Mouse (Mus musculus): ENCODE measurements around the gene Sgsm1. TPM values are rescaled to one million over a fixed set of nuclear protein-coding genes. Genes with fewer than 3 reads are reported as not detected.

Sgsm1 gene
- polyA plus RNA-seq, 1 experiment: not detected

DNA sequence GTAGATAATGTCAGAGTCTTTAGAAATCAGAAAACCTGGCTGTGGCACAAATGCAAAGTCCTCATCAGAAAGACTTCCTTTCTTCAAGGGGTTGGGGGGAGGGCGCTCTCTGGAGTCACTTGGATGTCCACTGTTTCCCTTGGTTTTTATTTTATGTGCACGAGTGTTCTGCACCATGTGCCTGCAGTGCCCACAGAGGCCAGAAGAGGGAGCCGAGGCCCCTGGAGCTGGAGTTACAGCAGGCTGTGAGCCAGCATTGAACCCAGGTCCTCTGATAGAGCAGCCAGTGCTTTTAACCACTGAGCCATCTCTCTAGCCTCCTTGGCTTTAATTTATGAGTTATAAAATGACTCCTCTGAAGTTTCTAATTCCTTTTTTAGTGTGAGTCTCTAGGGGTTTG, 40.5 kb downstream of the Sgsm1 start:
- TF ChIP-seq POLR2A (IDR thresholded peaks at IDR 0.05; ENCODE audit: borderline replicate concordance, control insufficient read depth, low read depth, low read length) (no peak), CTCF (IDR thresholded peaks at IDR 0.05; ENCODE audit: control insufficient read depth, insufficient read depth, low read length) (no peak)
- 69% methylated on average over 3 of the region's 3 CpGs for WGBS
- Histone ChIP-seq H3K4me3 (replicated peaks; ENCODE audit: control insufficient read depth, low read depth, low read length) (no peak overlapping the region), H3K4me1 (ENCODE audit: control insufficient read depth, insufficient read depth, low read length) (no peaks in the 10 kb centered on the region), H3K27ac (ENCODE audit: control insufficient read depth, insufficient read depth, low read depth, low read length, poor library complexity) (no peak overlapping the region)

GRCm38 (mm10) chr5:113268246-113268645, 42.3 kb downstream of the Sgsm1 start:
- Histone ChIP-seq H3K27ac (ENCODE audit: control insufficient read depth, insufficient read depth, low read depth, low read length, poor library complexity) (no peak overlapping the region), H3K4me1 (ENCODE audit: control insufficient read depth, insufficient read depth, low read length) (no peaks in the 10 kb centered on the region), H3K4me3 (replicated peaks; ENCODE audit: control insufficient read depth, low read depth, low read length) (no peak overlapping the region)
- no peak for TF ChIP-seq CTCF (IDR thresholded peaks at IDR 0.05; ENCODE audit: control insufficient read depth, insufficient read depth, low read length)

DNA sequence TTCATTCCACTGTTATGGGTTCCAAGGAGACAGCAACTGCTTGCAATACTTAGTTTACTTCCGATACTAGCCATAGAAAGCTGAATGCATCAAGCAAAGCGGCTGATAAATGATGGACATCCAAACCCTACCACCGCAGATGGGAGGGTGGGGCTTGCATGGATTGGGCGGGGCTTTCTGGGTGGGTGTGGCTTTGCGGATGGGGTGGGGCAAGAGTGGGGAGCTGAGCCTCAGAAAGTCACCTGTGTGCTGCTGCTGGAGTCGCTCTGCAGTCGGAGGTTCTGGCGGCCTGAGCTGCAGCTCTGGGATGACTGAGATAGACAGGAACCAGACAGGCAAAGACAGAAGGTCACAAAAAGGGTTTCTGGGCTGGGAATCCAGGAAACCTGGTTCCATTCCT, 44.9 kb downstream of the Sgsm1 start:
- Histone ChIP-seq H3K27ac (ENCODE audit: control insufficient read depth, insufficient read depth, low read depth, low read length, poor library complexity) (no peak overlapping the region), H3K4me1 (ENCODE audit: control insufficient read depth, insufficient read depth, low read length) (no peaks in the 10 kb centered on the region), H3K4me3 (replicated peaks; ENCODE audit: control insufficient read depth, low read depth, low read length) (no peak overlapping the region)
- TF ChIP-seq CTCF (IDR thresholded peaks at IDR 0.05; ENCODE audit: control insufficient read depth, insufficient read depth, low read length) (no peak), POLR2A (IDR thresholded peaks at IDR 0.05; ENCODE audit: borderline replicate concordance, control insufficient read depth, low read depth, low read length) (no peak)
- WGBS: 81% methylated on average over 8 of the region's 8 CpGs

DNA sequence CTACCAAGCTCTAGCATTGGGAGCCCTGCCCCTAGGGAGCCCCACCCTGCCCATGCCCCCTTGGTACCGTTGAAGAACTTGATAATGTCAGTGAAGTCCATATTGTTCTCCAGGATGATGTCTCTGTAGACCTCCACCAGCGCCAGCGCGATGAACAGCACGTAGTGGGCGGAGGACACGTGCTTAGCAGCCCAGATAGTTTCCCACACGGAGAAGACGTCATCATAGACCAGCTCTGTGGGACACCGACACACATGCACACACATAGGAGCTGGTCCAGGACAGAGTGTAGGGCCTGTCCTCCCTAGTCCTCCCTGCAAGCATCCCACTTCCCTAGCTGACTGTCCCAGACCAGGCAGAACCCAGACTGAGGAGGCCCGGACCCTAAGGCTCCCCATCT, 59.8 kb downstream of the Sgsm1 start:
- TF ChIP-seq POLR2A (IDR thresholded peaks at IDR 0.05; ENCODE audit: borderline replicate concordance, control insufficient read depth, low read depth, low read length) (no peak), CTCF (IDR thresholded peaks at IDR 0.05; ENCODE audit: control insufficient read depth, insufficient read depth, low read length) (no peak)
- WGBS: 93% methylated on average over 11 of the region's 11 CpGs

DNA sequence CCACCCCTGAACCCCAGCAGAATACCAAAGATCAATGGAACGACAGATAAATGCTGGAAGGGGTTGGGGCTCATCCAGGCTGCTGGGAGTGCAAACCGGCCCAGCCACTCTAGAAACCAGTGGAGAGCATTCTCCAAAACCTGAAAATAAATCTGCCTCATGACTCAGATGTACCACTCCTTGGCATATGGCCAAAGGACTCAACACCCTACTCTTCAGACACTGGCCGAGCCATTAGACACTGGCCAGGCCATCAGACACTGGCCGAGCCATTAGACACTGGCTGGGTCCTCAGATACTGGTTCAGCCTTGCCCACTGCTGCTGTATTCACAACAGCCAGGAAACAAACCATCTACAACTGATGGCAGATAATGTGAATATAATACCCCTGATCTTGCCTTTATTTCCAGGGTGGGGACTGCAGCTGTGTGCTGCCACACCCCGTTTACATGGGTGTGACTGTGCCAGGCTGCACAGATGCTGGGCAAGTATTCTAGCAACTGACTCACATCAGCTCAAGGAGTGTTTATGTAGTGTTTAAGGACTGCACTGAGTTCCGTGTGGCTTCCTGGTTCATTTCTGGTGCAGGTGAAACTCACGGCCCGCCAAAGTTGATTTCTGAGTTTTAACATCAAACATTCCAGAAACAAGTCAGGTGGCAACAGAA, 61.2 kb downstream of the Sgsm1 start:
- Histone ChIP-seq H3K4me3 (replicated peaks; ENCODE audit: control insufficient read depth, low read depth, low read length) (no peak overlapping the region), H3K4me1 (ENCODE audit: control insufficient read depth, insufficient read depth, low read length) (no peaks in the 10 kb centered on the region), H3K27ac (ENCODE audit: control insufficient read depth, insufficient read depth, low read depth, low read length, poor library complexity) (no peak overlapping the region)
- WGBS: 74% methylated on average over 8 of the region's 8 CpGs
- no peak for TF ChIP-seq POLR2A (IDR thresholded peaks at IDR 0.05; ENCODE audit: borderline replicate concordance, control insufficient read depth, low read depth, low read length)
- TF ChIP-seq CTCF (IDR thresholded peaks at IDR 0.05; ENCODE audit: control insufficient read depth, insufficient read depth, low read length): no peak

More for the DNA sequence above, 59.8 kb downstream of the Sgsm1 start:
- Histone ChIP-seq H3K27ac (ENCODE audit: control insufficient read depth, insufficient read depth, low read depth, low read length, poor library complexity) (no peak overlapping the region), H3K4me3 (replicated peaks; ENCODE audit: control insufficient read depth, low read depth, low read length) (no peak overlapping the region), H3K4me1 (ENCODE audit: control insufficient read depth, insufficient read depth, low read length) (no peaks in the 10 kb centered on the region)

DNA sequence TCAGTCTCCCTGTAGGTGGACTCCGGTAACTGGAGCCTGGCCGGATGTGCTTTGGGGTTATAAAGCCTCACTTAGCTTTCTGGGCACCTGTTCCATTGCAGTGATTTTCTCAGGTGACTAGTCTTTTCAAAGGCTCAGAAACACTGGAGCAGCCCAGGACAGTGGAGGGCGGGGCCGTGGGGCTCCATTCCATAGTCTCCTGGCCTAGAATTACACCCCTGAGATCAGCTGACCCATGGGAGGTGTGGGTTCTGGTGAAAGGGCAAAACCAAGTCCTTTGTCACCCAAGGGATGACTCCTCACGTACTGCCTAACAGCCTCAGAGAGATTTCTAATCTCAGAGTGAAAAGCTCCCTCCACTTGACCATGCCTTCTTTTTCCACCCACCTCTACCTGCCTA, 80.4 kb downstream of the Sgsm1 start:
- TF ChIP-seq POLR2A (IDR thresholded peaks at IDR 0.05; ENCODE audit: borderline replicate concordance, control insufficient read depth, low read depth, low read length): no peak
- no peak for TF ChIP-seq CTCF (IDR thresholded peaks at IDR 0.05; ENCODE audit: control insufficient read depth, insufficient read depth, low read length)

GRCm38 (mm10) chr5:113226632-113227102, 83.9 kb downstream of the Sgsm1 start, which contains the start of gene Tmem211:
Tmem211 (plus strand) TSS chr5:113226909.
- H3K27ac ChIP-seq (ENCODE audit: control insufficient read depth, insufficient read depth, low read depth, low read length, poor library complexity): no peak within 1 kb of the TSS
- no peak within 1 kb of the TSS for H3K4me3 ChIP-seq (replicated peaks; ENCODE audit: control insufficient read depth, low read depth, low read length)
- no peaks in the 10 kb centered on the region for H3K4me1 ChIP-seq (ENCODE audit: control insufficient read depth, insufficient read depth, low read length)
- TF ChIP-seq POLR2A (IDR thresholded peaks at IDR 0.05; ENCODE audit: borderline replicate concordance, control insufficient read depth, low read depth, low read length): no peak
- peak; percentile 78 for TF ChIP-seq CTCF (IDR thresholded peaks at IDR 0.05; ENCODE audit: control insufficient read depth, insufficient read depth, low read length)
- under 1% methylated on average over 13 of the region's 13 CpGs for WGBS

More for the DNA sequence above, 80.4 kb downstream of the Sgsm1 start:
- no peak overlapping the region for H3K27ac ChIP-seq (ENCODE audit: control insufficient read depth, insufficient read depth, low read depth, low read length, poor library complexity)
- H3K4me1 ChIP-seq (ENCODE audit: control insufficient read depth, insufficient read depth, low read length): no peaks in the 10 kb centered on the region
- WGBS: 77% methylated on average over 5 of the region's 5 CpGs
- H3K4me3 ChIP-seq (replicated peaks; ENCODE audit: control insufficient read depth, low read depth, low read length): no peak overlapping the region

GRCm38 (mm10) chr5:113225686-113226435, 84.7 kb downstream of the Sgsm1 start:
- H3K27ac ChIP-seq (ENCODE audit: control insufficient read depth, insufficient read depth, low read depth, low read length, poor library complexity): no peak overlapping the region
- 38% methylated on average over 25 of the region's 25 CpGs for WGBS
- no peak overlapping the region for H3K4me3 ChIP-seq (replicated peaks; ENCODE audit: control insufficient read depth, low read depth, low read length)
- no peaks in the 10 kb centered on the region for H3K4me1 ChIP-seq (ENCODE audit: control insufficient read depth, insufficient read depth, low read length)
- TF ChIP-seq POLR2A (IDR thresholded peaks at IDR 0.05; ENCODE audit: borderline replicate concordance, control insufficient read depth, low read depth, low read length): no peak
- no peak for TF ChIP-seq CTCF (IDR thresholded peaks at IDR 0.05; ENCODE audit: control insufficient read depth, insufficient read depth, low read length)
